Mouse (Mus musculus): ENCODE results near the gene Ttll8. TPM values are rescaled to one million over a fixed set of nuclear protein-coding genes. Genes with fewer than 3 reads are reported as not detected.
A peak's percentile ranks its signal among the peaks of the same experiment; 100 is the strongest.

The Ttll8 gene
- 0.15 TPM in 1 of 2 replicates, not detected in the other for polyA plus RNA-seq (2014; fragmentation: Nextera tagmentation; extraction: Ambion mirVana)

GRCm38 (mm10) chr15:88954368-88955072 is at the start of gene Ttll8:
Ttll8 (minus strand) TSS chr15:88954418.
- H3K27me3 ChIP-seq (ENCODE audit: control insufficient read depth, insufficient read depth, low read length), result peaks cover 14% of the 10 kb centered on the region
- H3K4me2 ChIP-seq (replicated peaks; ENCODE audit: low read depth, low read length), result peak within 1 kb of the TSS; percentile 54
- no peak within 1 kb of the TSS for H3K27ac ChIP-seq (ENCODE audit: low read depth, low read length)
- peak within 1 kb of the TSS; percentile 40; the same call in 1 of the 2 replicates for H3K9ac ChIP-seq (ENCODE audit: low read depth, low read length)
- ATAC-seq (ENCODE audit: low FRiP score) (peak; percentile 81), DNase-seq (ENCODE audit: low spot score) (peak; percentile 55)
- H3K4me3 ChIP-seq (ENCODE audit: low read depth, low read length), result peak within 1 kb of the TSS; percentile 25
- 3% methylated on average over 52 of the region's 53 CpGs for WGBS
- no peaks in the 10 kb centered on the region for H3K36me3 ChIP-seq (ENCODE audit: control insufficient read depth, insufficient read depth, low read length)
- 0 out of 2 replicates have a peak, but pooled peaks cover 2% of the 10 kb centered on the region for H3K4me1 ChIP-seq (replicated peaks; ENCODE audit: control insufficient read depth, insufficient read depth, low read length)
- no peaks in the 10 kb centered on the region for H3K9me3 ChIP-seq (ENCODE audit: control insufficient read depth, low read length)

GRCm38 (mm10) chr15:89001245-89001644 is 47.0 kb upstream of the Ttll8 start:
- Histone ChIP-seq H3K27me3 (ENCODE audit: control insufficient read depth, insufficient read depth, low read length) (no peaks in the 10 kb centered on the region), H3K27ac (ENCODE audit: low read depth, low read length) (no peak overlapping the region), H3K4me3 (ENCODE audit: low read depth, low read length) (no peak overlapping the region), H3K9ac (ENCODE audit: low read depth, low read length) (no peak overlapping the region), H3K4me2 (replicated peaks; ENCODE audit: low read depth, low read length) (no peak overlapping the region), H3K9me3 (ENCODE audit: control insufficient read depth, low read length) (no peaks in the 10 kb centered on the region), H3K4me1 (replicated peaks; ENCODE audit: control insufficient read depth, insufficient read depth, low read length) (no peaks in the 10 kb centered on the region), H3K36me3 (ENCODE audit: control insufficient read depth, insufficient read depth, low read length) (no peaks in the 10 kb centered on the region)
- DNase-seq (ENCODE audit: low spot score) (no peak), ATAC-seq (ENCODE audit: low FRiP score) (no peak)
- WGBS, result 81% methylated on average over 3 of the region's 3 CpGs

GRCm38 (mm10) chr15:89000367-89000766 is 46.1 kb upstream of the Ttll8 start:
- ATAC-seq (ENCODE audit: low FRiP score) (no peak), DNase-seq (ENCODE audit: low spot score) (no peak)
- Histone ChIP-seq H3K4me3 (ENCODE audit: low read depth, low read length) (no peak overlapping the region), H3K4me2 (replicated peaks; ENCODE audit: low read depth, low read length) (no peak overlapping the region), H3K27ac (ENCODE audit: low read depth, low read length) (no peak overlapping the region), H3K9ac (ENCODE audit: low read depth, low read length) (no peak overlapping the region), H3K4me1 (replicated peaks; ENCODE audit: control insufficient read depth, insufficient read depth, low read length) (no peaks in the 10 kb centered on the region), H3K9me3 (ENCODE audit: control insufficient read depth, low read length) (no peaks in the 10 kb centered on the region), H3K27me3 (ENCODE audit: control insufficient read depth, insufficient read depth, low read length) (no peaks in the 10 kb centered on the region), H3K36me3 (ENCODE audit: control insufficient read depth, insufficient read depth, low read length) (no peaks in the 10 kb centered on the region)
- 69% methylated on average over 2 of the region's 2 CpGs for WGBS

GRCm38 (mm10) chr15:88999124-88999523 is 44.9 kb upstream of the Ttll8 start:
- no peak overlapping the region for H3K4me2 ChIP-seq (replicated peaks; ENCODE audit: low read depth, low read length)
- H3K4me3 ChIP-seq (ENCODE audit: low read depth, low read length), result no peak overlapping the region
- no peaks in the 10 kb centered on the region for H3K9me3 ChIP-seq (ENCODE audit: control insufficient read depth, low read length)
- WGBS, result 84% methylated on average over 2 of the region's 2 CpGs
- H3K27ac ChIP-seq (ENCODE audit: low read depth, low read length), result no peak overlapping the region
- ATAC-seq (ENCODE audit: low FRiP score) (no peak), DNase-seq (ENCODE audit: low spot score) (peak; percentile 19)
- no peaks in the 10 kb centered on the region for H3K4me1 ChIP-seq (replicated peaks; ENCODE audit: control insufficient read depth, insufficient read depth, low read length)
- no peak overlapping the region for H3K9ac ChIP-seq (ENCODE audit: low read depth, low read length)
- no peaks in the 10 kb centered on the region for H3K36me3 ChIP-seq (ENCODE audit: control insufficient read depth, insufficient read depth, low read length)
- no peaks in the 10 kb centered on the region for H3K27me3 ChIP-seq (ENCODE audit: control insufficient read depth, insufficient read depth, low read length)

- no peaks in the 10 kb centered on the region for H3K27me3 ChIP-seq (ENCODE audit: control insufficient read depth, insufficient read depth, low read length)
- H3K27ac ChIP-seq (ENCODE audit: low read depth, low read length), result no peak overlapping the region
- H3K9ac ChIP-seq (ENCODE audit: low read depth, low read length), result no peak overlapping the region
- no peaks in the 10 kb centered on the region for H3K4me1 ChIP-seq (replicated peaks; ENCODE audit: control insufficient read depth, insufficient read depth, low read length)
- DNase-seq (ENCODE audit: low spot score), result no peak
- H3K4me2 ChIP-seq (replicated peaks; ENCODE audit: low read depth, low read length), result no peak overlapping the region
- no peak for ATAC-seq (ENCODE audit: low FRiP score)
- H3K36me3 ChIP-seq (ENCODE audit: control insufficient read depth, insufficient read depth, low read length), result no peaks in the 10 kb centered on the region
- no peaks in the 10 kb centered on the region for H3K9me3 ChIP-seq (ENCODE audit: control insufficient read depth, low read length)
- 80% methylated on average over 8 of the region's 8 CpGs for WGBS
- no peak overlapping the region for H3K4me3 ChIP-seq (ENCODE audit: low read depth, low read length)
Observed at GRCm38 (mm10) chr15:88998636-88999035, 44.4 kb upstream of the Ttll8 start.

- Histone ChIP-seq H3K36me3 (ENCODE audit: control insufficient read depth, insufficient read depth, low read length) (no peaks in the 10 kb centered on the region), H3K4me3 (ENCODE audit: low read depth, low read length) (no peak overlapping the region), H3K27me3 (ENCODE audit: control insufficient read depth, insufficient read depth, low read length) (no peaks in the 10 kb centered on the region), H3K27ac (ENCODE audit: low read depth, low read length) (no peak overlapping the region), H3K4me2 (replicated peaks; ENCODE audit: low read depth, low read length) (no peak overlapping the region), H3K9ac (ENCODE audit: low read depth, low read length) (no peak overlapping the region), H3K9me3 (ENCODE audit: control insufficient read depth, low read length) (no peaks in the 10 kb centered on the region), H3K4me1 (replicated peaks; ENCODE audit: control insufficient read depth, insufficient read depth, low read length) (no peaks in the 10 kb centered on the region)
- 83% methylated on average over 2 of the region's 2 CpGs for WGBS
- no peak for DNase-seq (ENCODE audit: low spot score)
- no peak for ATAC-seq (ENCODE audit: low FRiP score)
Observed at GRCm38 (mm10) chr15:88989236-88989635, 35.0 kb upstream of the Ttll8 start.

GRCm38 (mm10) chr15:88982534-88983079 is 28.4 kb upstream of the Ttll8 start, which contains the start of gene Mov10l1:
Mov10l1 (plus strand) TSS chr15:88982909.
- Histone ChIP-seq H3K27me3 (ENCODE audit: control insufficient read depth, insufficient read depth, low read length) (no peaks in the 10 kb centered on the region), H3K4me1 (replicated peaks; ENCODE audit: control insufficient read depth, insufficient read depth, low read length) (no peaks in the 10 kb centered on the region), H3K36me3 (ENCODE audit: control insufficient read depth, insufficient read depth, low read length) (no peaks in the 10 kb centered on the region), H3K9ac (ENCODE audit: low read depth, low read length) (no peak within 1 kb of the TSS), H3K27ac (ENCODE audit: low read depth, low read length) (no peak within 1 kb of the TSS), H3K4me2 (replicated peaks; ENCODE audit: low read depth, low read length) (no peak within 1 kb of the TSS), H3K4me3 (ENCODE audit: low read depth, low read length) (no peak within 1 kb of the TSS), H3K9me3 (ENCODE audit: control insufficient read depth, low read length) (no peaks in the 10 kb centered on the region)
- 94% methylated on average over 31 of the region's 31 CpGs for WGBS
- DNase-seq (ENCODE audit: low spot score), result no peak
- ATAC-seq (ENCODE audit: low FRiP score), result no peak

GRCm38 (mm10) chr15:88979138-88979446 is 24.9 kb upstream of the Ttll8 start:
- Histone ChIP-seq H3K4me3 (ENCODE audit: low read depth, low read length) (no peak overlapping the region), H3K9ac (ENCODE audit: low read depth, low read length) (no peak overlapping the region), H3K27me3 (ENCODE audit: control insufficient read depth, insufficient read depth, low read length) (no peaks in the 10 kb centered on the region), H3K36me3 (ENCODE audit: control insufficient read depth, insufficient read depth, low read length) (no peaks in the 10 kb centered on the region), H3K9me3 (ENCODE audit: control insufficient read depth, low read length) (no peaks in the 10 kb centered on the region), H3K4me2 (replicated peaks; ENCODE audit: low read depth, low read length) (no peak overlapping the region), H3K27ac (ENCODE audit: low read depth, low read length) (peak overlapping the region; percentile 32), H3K4me1 (replicated peaks; ENCODE audit: control insufficient read depth, insufficient read depth, low read length) (no peaks in the 10 kb centered on the region)
- WGBS, result 26% methylated on average over 3 of the region's 3 CpGs
- DNase-seq (ENCODE audit: low spot score), result no peak
- ATAC-seq (ENCODE audit: low FRiP score), result peak; percentile 72

Data from hindbrain, embryonic 11.5 days (tissue).